Mouse (Mus musculus) spleen, adult 2 months (tissue): ENCODE data around the gene Olfml2b. TPM values are rescaled to one million over a fixed set of nuclear protein-coding genes. Genes with fewer than 3 reads are reported as not detected.

Experiments used
- DNase-seq, 2 experiments: peaks; one replicate each; pipeline versions ENCODE4 v3.0.0 to v3.0.0-alpha.2; 2012 to 2021; ENCODE audit warnings: low spot score in 2 of 2, low read depth in 1 of 2
- H3K27ac ChIP-seq: fragments of 200-500 bp; 2 replicates; pipeline ENCODE4 v1.5.1; 2012; ENCODE audit warnings: low read length, inconsistent platforms; ENCODE audit not compliant: insufficient read depth
- H3K27me3 ChIP-seq: fragments of 200-500 bp; 2 replicates; pipeline ENCODE4 v1.6.1; 2012; ENCODE audit warnings: mild to moderate bottlenecking, moderate library complexity, low read length, inconsistent platforms; ENCODE audit not compliant: control insufficient read depth, insufficient read depth
- H3K36me3 ChIP-seq: fragments of 200-500 bp; 2 replicates; pipeline ENCODE4 v1.6.1; 2012; ENCODE audit warnings: mild to moderate bottlenecking, low read length, inconsistent platforms; ENCODE audit not compliant: control insufficient read depth, insufficient read depth
- H3K4me1 ChIP-seq: fragments of 200-500 bp; 2 replicates; pipeline ENCODE4 v1.6.1; 2011; ENCODE audit warnings: inconsistent platforms; ENCODE audit not compliant: control insufficient read depth, insufficient read depth, insufficient read length
- H3K4me3 ChIP-seq: fragments of 200-500 bp; 2 replicates; pipeline ENCODE4 v1.5.1; 2011; ENCODE audit warnings: mild to moderate bottlenecking, inconsistent platforms; ENCODE audit not compliant: insufficient read depth, insufficient read length; ENCODE audit errors: extremely low read depth
- CTCF ChIP-seq: fragments of 200-500 bp; IDR thresholded peaks from 2 replicates; pipeline ENCODE4 v1.5.1; 2011; ENCODE audit warnings: mild to moderate bottlenecking, inconsistent platforms; ENCODE audit not compliant: insufficient read depth, insufficient read length, insufficient replicate concordance; ENCODE audit errors: extremely low read depth
- POLR2A ChIP-seq: fragments of 200-500 bp; IDR thresholded peaks from 2 replicates; pipeline ENCODE4 v1.6.1; 2011; ENCODE audit warnings: low read depth, low read length, inconsistent platforms
- WGBS: fragments of 180-500 bp; shearing (Covaris S2); methylation state at CpG from one replicate; pipeline ENCODE4 v1.1.7; 2018; 5-methylcytosine and 5-hydroxymethylcytosine counted together
- polyA plus RNA-seq: library from polyadenylated mRNA; depleted of rRNA; stranded (reverse); fragments of >200 nt; gene quantifications from 2 replicates; pipeline ENCODE4 v1.2.3, GENCODE M21; 2012; rRNA removed

Gene Olfml2b
- 4.0 and 6.5 TPM in 2 replicates for polyA plus RNA-seq

- Histone ChIP-seq H3K4me3 (peak within 1 kb of the TSS; percentile 48), H3K36me3 (no peaks in the 10 kb centered on the region), H3K27me3 (0 out of 2 replicates have a peak, but pooled peaks cover 2% of the 10 kb centered on the region), H3K4me1 (peaks cover 3% of the 10 kb centered on the region; the same call in 1 of the 2 replicates), H3K27ac (no peak within 1 kb of the TSS)
- WGBS = 16% methylated on average over 51 of the region's 51 CpGs
- TF ChIP-seq CTCF = no peak
- TF ChIP-seq POLR2A = no peak
- DNase-seq = peak in 1 of 2 experiments; percentile 43
These were observed at the start of gene Olfml2b for GRCm38 (mm10) chr1:170644255-170645205. Gene Olfml2b, plus strand, starts transcription at chr1:170644532.

GRCm38 (mm10) chr1:170594575-170594974, 49.8 kb upstream of the Olfml2b start:
- no peak overlapping the region for H3K4me3 ChIP-seq
- 95% methylated on average over 7 of the region's 7 CpGs for WGBS
- no peaks in the 10 kb centered on the region for H3K36me3 ChIP-seq
- no peak overlapping the region for H3K27ac ChIP-seq
- DNase-seq = no peak
- no peak for TF ChIP-seq CTCF
- TF ChIP-seq POLR2A = no peak
- H3K27me3 ChIP-seq = peaks cover 2% of the 10 kb centered on the region; the same call in 1 of the 2 replicates
- no peaks in the 10 kb centered on the region for H3K4me1 ChIP-seq

GRCm38 (mm10) chr1:170605228-170606001, 38.9 kb upstream of the Olfml2b start:
- no peak overlapping the region; the same call in 1 of the 2 replicates for H3K27ac ChIP-seq
- H3K36me3 ChIP-seq = no peaks in the 10 kb centered on the region
- H3K27me3 ChIP-seq = no peaks in the 10 kb centered on the region
- no peak overlapping the region for H3K4me3 ChIP-seq
- no peak for TF ChIP-seq POLR2A
- TF ChIP-seq CTCF = no peak
- WGBS = 85% methylated on average over 21 of the region's 21 CpGs
- no peaks in the 10 kb centered on the region for H3K4me1 ChIP-seq
- DNase-seq = no peak

GRCm38 (mm10) chr1:170607231-170607917, 37.0 kb upstream of the Olfml2b start:
- DNase-seq = no peak
- Histone ChIP-seq H3K4me3 (no peak overlapping the region), H3K4me1 (no peaks in the 10 kb centered on the region), H3K36me3 (no peaks in the 10 kb centered on the region), H3K27me3 (no peaks in the 10 kb centered on the region), H3K27ac (no peak overlapping the region)
- no peak for TF ChIP-seq POLR2A
- no peak for TF ChIP-seq CTCF
- WGBS = 91% methylated on average over 8 of the region's 8 CpGs

- TF ChIP-seq POLR2A (no peak), CTCF (no peak)
- Histone ChIP-seq H3K4me3 (no peak overlapping the region), H3K4me1 (no peaks in the 10 kb centered on the region), H3K27ac (no peak overlapping the region), H3K27me3 (no peaks in the 10 kb centered on the region), H3K36me3 (no peaks in the 10 kb centered on the region)
- no peak for DNase-seq
- whole genome bisulfite sequencing = 50% methylated on average over 3 of the region's 3 CpGs
These were observed 35.8 kb upstream of the Olfml2b start for GRCm38 (mm10) chr1:170608461-170609071.

- H3K4me1 ChIP-seq = no peaks in the 10 kb centered on the region
- H3K27ac ChIP-seq = peak overlapping the region; percentile 38; the same call in 1 of the 2 replicates
- no peaks in the 10 kb centered on the region for H3K27me3 ChIP-seq
- H3K36me3 ChIP-seq = no peaks in the 10 kb centered on the region
- DNase-seq = no peak
- no peak for TF ChIP-seq POLR2A
- TF ChIP-seq CTCF = no peak
- no peak overlapping the region for H3K4me3 ChIP-seq
- WGBS = 26% methylated on average over 7 of the region's 7 CpGs
These were observed 34.5 kb upstream of the Olfml2b start for GRCm38 (mm10) chr1:170609872-170610271.
